Mouse (Mus musculus): ENCODE measurements around the gene Iars2. TPM values are rescaled to one million over a fixed set of nuclear protein-coding genes. Genes with fewer than 3 reads are reported as not detected.

The Iars2 gene
- polyA plus RNA-seq, 2 experiments, result 26.7 to 29.0 TPM

GRCm38 (mm10) chr1:185302816-185303215 lies 26.4 kb downstream of the Iars2 start:
- no peak overlapping the region for H3K9ac ChIP-seq (ENCODE audit: low read depth, low read length, severe bottlenecking)
- H3K27ac ChIP-seq (replicated peaks; ENCODE audit: low read depth, low read length), result no peak overlapping the region
- ATAC-seq (ENCODE audit: low FRiP score, low read depth) (no peak), DNase-seq (ENCODE audit: low spot score) (no peak)
- 91% methylated on average over 6 of the region's 6 CpGs for WGBS
- no peak overlapping the region for H3K4me3 ChIP-seq (replicated peaks; ENCODE audit: low read length)
- no peaks in the 10 kb centered on the region for H3K27me3 ChIP-seq (ENCODE audit: control insufficient read depth, insufficient read depth, low read length)
- H3K4me2 ChIP-seq (replicated peaks; ENCODE audit: low read depth, low read length, severe bottlenecking), result no peak overlapping the region
- no peak for TF ChIP-seq POLR2A (IDR thresholded peaks at IDR 0.05; ENCODE audit: borderline replicate concordance, extremely low read depth, insufficient read depth, insufficient read length)
- H3K36me3 ChIP-seq (ENCODE audit: control insufficient read depth, insufficient read depth, low read length), result peaks cover 39% of the 10 kb centered on the region
- peaks cover 6% of the 10 kb centered on the region; the same call in 1 of the 2 replicates for H3K9me3 ChIP-seq (ENCODE audit: control insufficient read depth, low read length)
- no peaks in the 10 kb centered on the region for H3K4me1 ChIP-seq (ENCODE audit: control insufficient read depth, insufficient read depth, low read length)

- Histone ChIP-seq H3K4me1 (ENCODE audit: control insufficient read depth, insufficient read depth, low read length) (no peaks in the 10 kb centered on the region), H3K36me3 (ENCODE audit: control insufficient read depth, insufficient read depth, low read length) (peaks cover 62% of the 10 kb centered on the region), H3K4me3 (replicated peaks; ENCODE audit: low read length) (no peak overlapping the region), H3K9ac (ENCODE audit: low read depth, low read length, severe bottlenecking) (no peak overlapping the region), H3K9me3 (ENCODE audit: control insufficient read depth, low read length) (no peaks in the 10 kb centered on the region), H3K27ac (replicated peaks; ENCODE audit: low read depth, low read length) (no peak overlapping the region), H3K4me2 (replicated peaks; ENCODE audit: low read depth, low read length, severe bottlenecking) (no peak overlapping the region), H3K27me3 (ENCODE audit: control insufficient read depth, insufficient read depth, low read length) (no peaks in the 10 kb centered on the region)
- 92% methylated on average over 8 of the region's 8 CpGs for WGBS
- no peak for TF ChIP-seq POLR2A (IDR thresholded peaks at IDR 0.05; ENCODE audit: borderline replicate concordance, extremely low read depth, insufficient read depth, insufficient read length)
- ATAC-seq (ENCODE audit: low FRiP score, low read depth), result no peak
- no peak for DNase-seq (ENCODE audit: low spot score)
These were observed 30.7 kb downstream of the Iars2 start for GRCm38 (mm10) chr1:185298496-185298895.

GRCm38 (mm10) chr1:185296850-185297249 lies 32.3 kb downstream of the Iars2 start:
- no peak overlapping the region for H3K4me3 ChIP-seq (replicated peaks; ENCODE audit: low read length)
- H3K27me3 ChIP-seq (ENCODE audit: control insufficient read depth, insufficient read depth, low read length), result no peaks in the 10 kb centered on the region
- H3K9ac ChIP-seq (ENCODE audit: low read depth, low read length, severe bottlenecking), result no peak overlapping the region
- no peak for TF ChIP-seq POLR2A (IDR thresholded peaks at IDR 0.05; ENCODE audit: borderline replicate concordance, extremely low read depth, insufficient read depth, insufficient read length)
- H3K36me3 ChIP-seq (ENCODE audit: control insufficient read depth, insufficient read depth, low read length), result peaks cover 64% of the 10 kb centered on the region
- DNase-seq (ENCODE audit: low spot score), result no peak
- 91% methylated on average over 7 of the region's 7 CpGs for WGBS
- no peak overlapping the region for H3K27ac ChIP-seq (replicated peaks; ENCODE audit: low read depth, low read length)
- no peaks in the 10 kb centered on the region for H3K4me1 ChIP-seq (ENCODE audit: control insufficient read depth, insufficient read depth, low read length)
- no peaks in the 10 kb centered on the region for H3K9me3 ChIP-seq (ENCODE audit: control insufficient read depth, low read length)
- ATAC-seq (ENCODE audit: low FRiP score, low read depth), result no peak
- H3K4me2 ChIP-seq (replicated peaks; ENCODE audit: low read depth, low read length, severe bottlenecking), result no peak overlapping the region

GRCm38 (mm10) chr1:185292646-185293360 lies 36.4 kb downstream of the Iars2 start:
- no peak for DNase-seq (ENCODE audit: low spot score)
- no peaks in the 10 kb centered on the region for H3K4me1 ChIP-seq (ENCODE audit: control insufficient read depth, insufficient read depth, low read length)
- peaks cover 84% of the 10 kb centered on the region for H3K36me3 ChIP-seq (ENCODE audit: control insufficient read depth, insufficient read depth, low read length)
- no peak overlapping the region for H3K4me2 ChIP-seq (replicated peaks; ENCODE audit: low read depth, low read length, severe bottlenecking)
- H3K27ac ChIP-seq (replicated peaks; ENCODE audit: low read depth, low read length), result no peak overlapping the region
- 94% methylated on average over 10 of the region's 10 CpGs for WGBS
- TF ChIP-seq POLR2A (IDR thresholded peaks at IDR 0.05; ENCODE audit: borderline replicate concordance, extremely low read depth, insufficient read depth, insufficient read length), result no peak
- no peaks in the 10 kb centered on the region for H3K9me3 ChIP-seq (ENCODE audit: control insufficient read depth, low read length)
- no peaks in the 10 kb centered on the region for H3K27me3 ChIP-seq (ENCODE audit: control insufficient read depth, insufficient read depth, low read length)
- H3K4me3 ChIP-seq (replicated peaks; ENCODE audit: low read length), result no peak overlapping the region
- no peak overlapping the region for H3K9ac ChIP-seq (ENCODE audit: low read depth, low read length, severe bottlenecking)
- ATAC-seq (ENCODE audit: low FRiP score, low read depth), result no peak

GRCm38 (mm10) chr1:185291336-185291735 lies 37.9 kb downstream of the Iars2 start:
- peaks cover 84% of the 10 kb centered on the region for H3K36me3 ChIP-seq (ENCODE audit: control insufficient read depth, insufficient read depth, low read length)
- DNase-seq (ENCODE audit: low spot score), result no peak
- H3K27me3 ChIP-seq (ENCODE audit: control insufficient read depth, insufficient read depth, low read length), result no peaks in the 10 kb centered on the region
- H3K9ac ChIP-seq (ENCODE audit: low read depth, low read length, severe bottlenecking), result no peak overlapping the region
- H3K4me1 ChIP-seq (ENCODE audit: control insufficient read depth, insufficient read depth, low read length), result no peaks in the 10 kb centered on the region
- ATAC-seq (ENCODE audit: low FRiP score, low read depth), result no peak
- no peak overlapping the region for H3K27ac ChIP-seq (replicated peaks; ENCODE audit: low read depth, low read length)
- H3K4me2 ChIP-seq (replicated peaks; ENCODE audit: low read depth, low read length, severe bottlenecking), result no peak overlapping the region
- H3K4me3 ChIP-seq (replicated peaks; ENCODE audit: low read length), result no peak overlapping the region
- 69% methylated on average over 4 of the region's 4 CpGs for WGBS
- H3K9me3 ChIP-seq (ENCODE audit: control insufficient read depth, low read length), result no peaks in the 10 kb centered on the region
- TF ChIP-seq POLR2A (IDR thresholded peaks at IDR 0.05; ENCODE audit: borderline replicate concordance, extremely low read depth, insufficient read depth, insufficient read length), result no peak

All from limb, embryonic 14.5 days (tissue).